Mouse (Mus musculus) CD4-positive naive resting alpha-beta T cell, adult 76 days (primary cell): ENCODE measurements around the gene Prr15l. TPM values are rescaled to one million over a fixed set of nuclear protein-coding genes. Genes with fewer than 3 reads are reported as not detected.

Experiments used
- total RNA-seq: library from RNA; stranded (reverse); gene quantifications from one replicate; pipeline ENCODE4 v1.2.4, GENCODE M21; 2023

Gene Prr15l
- not detected for total RNA-seq

GRCm38 (mm10) chr11:96928088-96928487 is at the start of gene Prr15l:
Gene Prr15l (plus strand): TSS chr11:96928104.

GRCm38 (mm10) chr11:96916044-96916884 is 11.6 kb upstream of the Prr15l start, which contains the start of gene Cdk5rap3:
Gene Cdk5rap3 (minus strand): TSS chr11:96916496.

GRCm38 (mm10) chr11:96943746-96944304 is 15.9 kb downstream of the Prr15l start, which contains the start of gene Pnpo:
Gene Pnpo (minus strand): TSS chr11:96943986.

GRCm38 (mm10) chr11:96982859-96983258 is 55.0 kb downstream of the Prr15l start, which contains the start of gene Sp2:
Gene Sp2 (minus strand): TSS chr11:96982959.

Other genes with a start within 250 kb of the Prr15l start
- 32.6 TPM for gene Snx11, start 150.5 kb upstream of the Prr15l start, total RNA-seq
- 37.9 TPM for gene Cbx1, start 139.0 kb upstream of the Prr15l start, total RNA-seq
- 42.6 TPM for gene Nfe2l1, start 98.1 kb upstream of the Prr15l start, total RNA-seq
- gene Copz2, start 78.2 kb upstream of the Prr15l start, total RNA-seq = not detected
- gene Cdk5rap3, start 11.6 kb upstream of the Prr15l start, total RNA-seq = 42.4 TPM
- gene Pnpo, start 15.9 kb downstream of the Prr15l start, total RNA-seq = 22.1 TPM
- 65.1 TPM for gene Sp2, start 54.9 kb downstream of the Prr15l start, total RNA-seq
- gene Sp6, start 85.3 kb downstream of the Prr15l start, total RNA-seq = 4.0 TPM
- 3.4 TPM for gene Scrn2, start 101.8 kb downstream of the Prr15l start, total RNA-seq
- not detected for gene Lrrc46, start 113.3 kb downstream of the Prr15l start, total RNA-seq
- gene Mrpl10, start 113.5 kb downstream of the Prr15l start, total RNA-seq = 25.7 TPM
- gene Osbpl7, start 122.5 kb downstream of the Prr15l start, total RNA-seq = 27.0 TPM
- 1.5 TPM for gene Tbx21, start 187.2 kb downstream of the Prr15l start, total RNA-seq
- 0.53 TPM for gene Tbkbp1, start 223.4 kb downstream of the Prr15l start, total RNA-seq